Mouse (Mus musculus) CH12F3 (cell line): ENCODE measurements around the gene Smurf1.

ENCODE experiments used
- in situ Hi-C: fragments of 300-500 bp; cut with MboI; formaldehyde crosslinking; loops from 2 replicates; pipeline ENCODE4 v1.14.3; 2020; ENCODE audit warnings: low sequenced_read_pairs

The Smurf1 gene

DNA sequence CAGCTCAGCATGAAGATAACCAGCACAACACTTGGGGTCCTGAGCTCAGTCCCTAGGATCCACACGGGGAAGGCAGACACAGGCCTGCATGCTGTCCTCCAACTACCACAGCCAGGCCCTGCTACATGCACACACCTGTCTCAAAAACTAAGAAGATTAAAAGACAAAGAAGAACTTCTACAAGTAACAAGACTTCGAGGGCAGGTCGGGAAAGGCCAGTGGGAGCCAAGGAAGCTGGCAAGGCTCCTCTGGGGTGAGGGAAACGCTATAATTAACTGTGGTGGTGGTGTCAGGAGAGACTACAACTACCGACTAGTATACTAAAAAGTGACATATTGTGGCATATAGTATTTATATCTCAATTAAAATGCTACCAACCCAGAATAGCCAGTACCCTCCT is 49.8 kb downstream of the Smurf1 start:
- in situ Hi-C loops: no loop called here

- in situ Hi-C loops: no loop called here
These were observed 51.2 kb downstream of the Smurf1 start for GRCm38 (mm10) chr5:144914433-144914906.

GRCm38 (mm10) chr5:144913923-144914322 is 51.7 kb downstream of the Smurf1 start:
- in situ Hi-C loops: no loop called here

- in situ Hi-C loops: no loop called here
These were observed 52.3 kb downstream of the Smurf1 start for GRCm38 (mm10) chr5:144913361-144913760.

- in situ Hi-C loops: no loop called here
These were observed 52.9 kb downstream of the Smurf1 start for GRCm38 (mm10) chr5:144912519-144913310.

GRCm38 (mm10) chr5:144909521-144909920 is 56.1 kb downstream of the Smurf1 start:
- in situ Hi-C loops: no loop called here

DNA sequence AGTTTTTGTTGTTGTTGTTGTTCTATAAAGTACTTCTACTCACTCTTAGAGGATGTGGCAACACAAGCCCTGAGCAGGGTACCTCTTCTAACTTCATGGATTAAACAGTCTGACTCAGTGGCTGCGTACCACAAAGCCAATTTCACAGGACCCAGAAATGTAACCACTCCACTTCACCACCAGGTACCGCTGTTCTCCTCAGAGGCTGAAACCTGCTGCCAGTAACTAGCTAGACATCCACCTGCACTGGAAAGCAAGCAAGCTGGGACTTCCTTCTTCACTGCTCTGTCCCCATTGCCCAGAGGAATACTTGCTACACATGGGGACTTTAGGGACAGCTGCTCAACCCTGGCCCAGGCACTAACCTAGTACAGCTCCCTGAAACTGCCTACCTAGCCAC is 58.1 kb downstream of the Smurf1 start:
- in situ Hi-C loops: no loop called here

GRCm38 (mm10) chr5:144904356-144905134 is 61.1 kb downstream of the Smurf1 start:
- in situ Hi-C loops: no loop called here

GRCm38 (mm10) chr5:144901791-144902190 is 63.9 kb downstream of the Smurf1 start:
- in situ Hi-C loops: no loop called here

DNA sequence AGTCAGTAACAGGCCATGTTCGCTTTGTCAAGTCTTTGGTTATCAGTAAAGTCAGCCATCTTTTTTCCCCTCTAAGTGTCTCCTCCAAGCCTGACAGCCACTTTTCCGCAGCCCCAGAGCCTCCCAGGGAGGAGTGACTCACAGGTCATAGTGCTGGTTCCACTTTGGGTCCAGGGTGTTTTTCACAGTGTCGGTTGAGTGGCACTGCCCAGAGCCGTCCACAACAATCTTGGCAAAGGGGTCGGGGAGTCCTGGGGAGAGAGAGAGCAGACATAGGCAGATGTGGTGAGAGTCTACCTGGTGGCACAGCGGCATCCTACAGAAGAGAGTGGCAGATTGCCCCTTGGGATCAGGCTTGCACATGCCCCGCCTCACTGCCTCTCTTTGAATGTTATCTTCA is 64.6 kb downstream of the Smurf1 start:
- in situ Hi-C loops: no loop called here

GRCm38 (mm10) chr5:144898448-144899052 is 67.1 kb downstream of the Smurf1 start:
- in situ Hi-C loops: no loop called here

- in situ Hi-C loops: no loop called here
These were observed 67.8 kb downstream of the Smurf1 start for GRCm38 (mm10) chr5:144897881-144898280.

DNA sequence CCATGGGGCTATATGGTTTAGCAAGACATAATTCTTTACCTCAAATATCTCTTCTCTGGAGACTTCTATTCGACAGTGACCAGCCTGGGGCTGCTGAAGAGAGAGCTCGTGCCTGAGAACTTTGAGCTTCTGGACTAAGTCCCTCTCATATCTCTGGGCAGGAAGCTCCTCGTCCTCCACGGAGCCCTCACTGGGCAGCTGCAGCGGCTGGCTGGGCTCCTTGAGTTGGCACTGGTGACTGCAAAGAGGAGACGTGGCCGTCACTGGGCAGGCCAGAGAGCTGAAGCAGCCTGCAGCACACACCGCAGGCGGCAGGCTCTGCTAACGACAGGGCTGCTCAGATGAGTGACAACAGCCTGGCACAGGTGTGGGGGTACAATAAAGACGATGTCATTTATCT is 74.4 kb downstream of the Smurf1 start:
- in situ Hi-C loops: no loop called here

- in situ Hi-C loops: no loop called here
These were observed 79.5 kb downstream of the Smurf1 start for GRCm38 (mm10) chr5:144885968-144886650.

DNA sequence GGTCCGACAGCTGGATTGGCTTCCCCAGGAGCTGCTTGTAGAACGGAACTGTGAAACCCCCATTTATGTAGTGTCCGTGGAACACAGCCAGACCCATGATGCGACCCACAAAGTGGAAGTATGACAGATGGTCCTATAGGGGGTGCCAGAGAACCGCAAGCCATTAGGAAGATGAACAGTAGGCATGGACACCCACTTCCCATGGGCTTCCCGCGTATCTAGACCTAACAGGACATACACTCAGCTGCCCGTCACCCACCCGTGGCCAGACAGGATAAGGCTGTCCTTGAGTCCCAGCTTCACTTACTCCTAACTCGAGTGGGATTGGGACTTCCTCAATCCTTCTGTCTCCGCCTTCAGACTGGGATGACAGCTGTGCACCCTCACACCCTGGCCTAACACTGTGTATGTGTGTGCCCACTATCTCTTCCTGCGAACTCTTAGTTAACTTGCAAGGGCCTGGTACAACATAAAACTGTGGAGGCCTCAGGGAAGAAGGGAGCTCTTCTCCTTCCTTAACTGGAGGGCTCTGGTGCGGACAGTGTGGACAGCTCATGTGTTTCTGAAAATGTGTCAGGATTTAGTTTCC is 80.9 kb downstream of the Smurf1 start:
- in situ Hi-C loops: no loop called here

DNA sequence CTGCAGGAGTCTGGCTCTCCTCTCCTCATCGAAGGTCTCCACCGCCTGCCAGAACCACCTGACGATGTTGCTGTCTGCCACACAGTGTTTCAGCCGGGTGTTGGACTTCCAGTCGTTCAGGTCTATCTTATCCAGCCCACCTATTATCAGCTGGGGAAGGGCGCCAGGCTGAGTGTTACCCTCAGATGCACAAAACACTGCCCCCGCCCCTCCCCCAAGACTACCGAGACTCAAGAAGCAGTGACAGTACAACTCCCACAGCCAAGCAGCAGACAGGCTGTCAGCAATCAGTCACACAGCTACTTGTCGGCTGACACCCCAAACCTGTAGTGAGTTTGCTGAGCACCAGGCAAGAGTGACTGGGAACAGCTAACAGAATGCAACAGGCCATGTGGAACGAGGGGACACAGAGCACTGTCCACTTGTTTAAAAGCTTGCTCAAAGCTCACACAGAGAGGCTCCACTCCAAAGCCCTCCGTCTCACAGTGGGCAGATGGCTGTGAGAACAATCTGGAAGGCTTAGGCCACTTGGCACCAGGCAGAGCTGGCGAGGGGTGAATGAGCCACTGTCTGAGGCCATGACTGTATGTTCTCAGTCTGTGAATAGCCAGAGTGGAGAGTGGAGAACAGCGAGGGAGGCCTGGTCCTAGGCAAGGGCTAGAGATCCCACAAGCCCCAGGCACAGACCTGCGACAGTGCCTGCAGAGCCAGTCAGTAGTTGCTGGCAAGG is 83.8 kb downstream of the Smurf1 start:
- in situ Hi-C loops: no loop called here

DNA sequence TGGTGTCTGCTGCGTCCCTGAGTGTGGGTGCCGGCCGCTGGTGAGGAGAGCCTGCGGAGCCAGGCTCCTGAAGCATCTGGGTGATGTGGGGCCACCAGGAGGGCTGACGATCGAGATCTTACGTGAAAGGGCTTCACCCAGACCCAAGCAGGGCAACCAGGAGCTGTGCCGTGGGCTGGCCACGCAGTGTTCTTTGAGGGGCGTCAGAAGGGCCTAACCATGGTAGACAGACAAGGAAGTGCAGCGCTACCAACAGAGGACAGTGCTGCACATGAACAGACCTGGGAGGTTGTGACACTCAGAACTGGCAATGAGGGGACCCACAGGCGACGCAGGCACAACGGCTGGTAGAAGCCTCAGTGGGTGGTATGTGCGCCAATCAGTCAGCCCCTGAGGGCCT is 88.6 kb downstream of the Smurf1 start:
- in situ Hi-C loops: no loop called here

DNA sequence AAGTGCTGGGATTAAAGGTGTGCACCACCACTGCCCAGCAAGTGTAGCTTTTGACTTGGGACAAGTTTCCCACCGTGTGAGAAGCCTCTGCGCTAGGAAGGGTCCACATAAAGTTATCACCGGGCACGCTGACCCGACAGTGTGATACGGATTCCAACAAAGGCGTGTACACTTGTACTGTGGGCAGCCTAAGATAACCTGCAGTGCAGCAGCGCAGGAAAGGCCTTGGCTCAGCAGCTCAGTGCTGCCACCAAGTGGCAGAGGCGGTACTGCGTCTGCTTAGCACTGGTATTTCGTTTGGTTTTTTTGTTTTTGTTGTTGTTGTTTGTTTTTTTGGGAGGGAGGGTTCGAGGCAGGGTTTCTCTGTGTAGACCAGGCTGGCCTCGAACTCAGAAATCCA is 89.8 kb downstream of the Smurf1 start:
- in situ Hi-C loops: no loop called here

DNA sequence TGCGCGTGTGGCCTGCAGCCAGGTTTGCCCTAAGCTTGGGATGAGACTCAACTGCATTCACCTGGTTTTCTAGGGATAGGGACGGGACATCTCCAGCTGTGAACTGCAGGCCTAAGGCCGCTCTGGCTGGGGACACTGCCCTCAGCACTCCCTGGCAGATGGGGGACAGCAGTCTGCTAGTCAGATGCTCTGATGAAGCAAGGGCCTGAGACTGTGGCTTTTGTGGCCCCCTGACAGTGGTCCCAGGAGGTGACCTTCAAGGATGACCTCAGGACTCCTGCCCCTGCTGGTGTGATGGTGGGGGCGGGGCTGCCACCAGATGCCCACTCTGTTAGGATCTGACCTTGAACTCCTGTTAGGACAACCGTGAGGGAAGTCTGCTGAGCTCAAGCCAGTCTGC is 90.4 kb downstream of the Smurf1 start:
- in situ Hi-C loops: no loop called here

GRCm38 (mm10) chr5:144872867-144873266 is 92.8 kb downstream of the Smurf1 start:
- in situ Hi-C loops: no loop called here
